Mouse (Mus musculus) skeletal muscle tissue, postnatal 0 days (tissue): ENCODE data around the gene Pak6. TPM values are rescaled to one million over a fixed set of nuclear protein-coding genes. Genes with fewer than 3 reads are reported as not detected.

Experiments
- polyA plus RNA-seq: library from polyadenylated mRNA; unstranded; fragments of >200 nt; fragmentation: Nextera tagmentation; extraction: Ambion mirVana; gene quantifications from 2 replicates; pipeline ENCODE4 v1.2.1, GENCODE M21; 2015

Pak6 gene
- 0.17 and 0.33 TPM in 2 replicates for polyA plus RNA-seq

DNA sequence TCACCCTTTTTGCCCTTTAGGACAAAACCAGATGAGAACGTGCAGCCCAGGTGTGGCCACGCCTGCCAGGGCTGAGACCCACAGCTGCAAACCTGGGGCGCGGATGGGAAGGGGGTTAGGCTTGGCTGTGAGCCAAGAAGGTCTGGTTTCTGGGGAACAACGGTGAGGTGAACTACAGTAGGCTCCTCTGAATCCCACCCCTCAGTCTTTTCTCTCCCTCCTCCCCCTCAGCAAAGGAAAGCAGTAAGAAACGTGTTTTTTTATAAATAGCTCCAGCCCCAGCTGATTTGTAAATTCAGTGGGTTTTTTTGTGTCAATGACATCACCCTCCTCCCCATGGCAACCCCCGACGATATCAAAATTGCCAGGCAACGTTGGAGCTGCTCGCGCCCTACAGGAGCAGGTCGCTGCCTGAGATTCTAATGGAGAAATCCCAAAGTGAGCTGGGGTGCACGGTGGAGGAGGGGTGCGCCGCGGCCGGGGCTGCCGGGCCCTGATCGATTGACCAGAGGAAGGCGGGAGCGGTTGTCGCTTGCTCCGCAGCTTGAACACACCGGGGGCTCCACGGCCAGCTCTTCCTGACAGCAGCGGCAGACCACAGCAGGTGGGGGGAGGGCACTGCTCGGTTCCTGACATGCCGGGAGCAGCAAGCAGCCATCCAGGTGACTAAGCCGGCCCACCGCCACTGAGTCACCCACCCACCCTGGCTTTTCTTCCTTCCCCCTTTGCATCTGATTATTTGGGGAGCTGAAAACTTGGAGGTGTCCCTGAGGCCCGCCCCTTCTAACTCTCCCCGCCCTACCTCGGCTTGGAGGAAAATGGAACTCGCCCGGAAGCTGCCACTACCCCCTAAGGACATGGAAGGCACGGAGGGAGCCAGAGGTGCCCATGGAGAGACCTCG is at the start of gene Pak6:
Gene Pak6 (plus strand): TSS at position 402 of the 902 bp plus-strand sequence.

GRCm38 (mm10) chr2:118703913-118704730 is 41.0 kb downstream of the Pak6 start, which contains the start of gene Ankrd63:
Gene Ankrd63, minus strand, starts transcription at chr2:118703963.

DNA sequence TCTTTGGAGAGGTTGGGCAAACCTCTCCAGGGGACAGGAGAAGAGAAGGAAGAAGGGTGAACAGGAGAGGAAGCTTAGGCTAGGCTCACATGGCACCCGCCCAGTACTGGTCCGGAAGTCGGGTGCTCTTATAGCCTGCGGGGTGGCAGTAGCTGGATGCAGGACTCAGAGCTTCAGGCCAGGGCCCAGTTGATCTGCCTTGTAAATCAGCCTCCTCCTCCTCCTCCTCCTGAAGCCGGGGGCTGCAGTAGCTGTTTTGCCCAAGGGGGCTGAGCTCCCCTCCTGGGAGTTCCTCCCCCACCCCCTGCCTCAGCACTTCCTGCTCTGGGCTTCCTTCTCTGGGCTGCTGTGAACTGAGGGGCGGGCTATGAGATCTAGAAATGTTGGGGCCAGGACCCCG is 65.2 kb downstream of the Pak6 start, which contains the start of gene Plcb2:
Gene Plcb2 (minus strand): TSS at position 102 of the 400 bp plus-strand sequence.

GRCm38 (mm10) chr2:118745232-118745884 is 82.3 kb downstream of the Pak6 start, which contains the start of gene Inafm2:
Gene Inafm2, plus strand, starts transcription at chr2:118745758.

Other genes with a start within 250 kb of the Pak6 start
- gene Srp14, start 183.6 kb upstream of the Pak6 start, polyA plus RNA-seq, result 226 and 232 TPM in 2 replicates
- 2.3 and 3.1 TPM in 2 replicates for gene Bmf, start 113.6 kb upstream of the Pak6 start, polyA plus RNA-seq
- gene Bub1b, start 65.1 kb upstream of the Pak6 start, polyA plus RNA-seq, result 10.0 and 10.3 TPM in 2 replicates
- gene Ankrd63, start 40.7 kb downstream of the Pak6 start, polyA plus RNA-seq, result 0.05 TPM in 1 of 2 replicates, not detected in the other
- 0.47 and 0.68 TPM in 2 replicates for gene Plcb2, start 65.1 kb downstream of the Pak6 start, polyA plus RNA-seq
- 9.5 and 10.0 TPM in 2 replicates for gene Inafm2, start 82.5 kb downstream of the Pak6 start, polyA plus RNA-seq
- gene Ccdc9b, start 99.4 kb downstream of the Pak6 start, polyA plus RNA-seq, result 2.7 and 3.9 TPM in 2 replicates
- gene Phgr1, start 109.5 kb downstream of the Pak6 start, polyA plus RNA-seq, result not detected in 2 replicates
- gene Disp2, start 116.4 kb downstream of the Pak6 start, polyA plus RNA-seq, result 0.04 and 0.05 TPM in 2 replicates
- 18.2 and 22.8 TPM in 2 replicates for gene Knstrn, start 150.7 kb downstream of the Pak6 start, polyA plus RNA-seq
- gene Ivd, start 198.7 kb downstream of the Pak6 start, polyA plus RNA-seq, result 48.9 and 51.8 TPM in 2 replicates
- 2.3 and 2.5 TPM in 2 replicates for gene Bahd1, start 237.1 kb downstream of the Pak6 start, polyA plus RNA-seq